Mouse (Mus musculus) embryonic facial prominence, embryonic 15.5 days (tissue): ENCODE data around the gene Naga. TPM values are rescaled to one million over a fixed set of nuclear protein-coding genes. Genes with fewer than 3 reads are reported as not detected.

ENCODE experiments used
- ATAC-seq: fragments of 200-750 bp; cut with Nextera tagmentation; 2 replicates; pipeline ENCODE4 v1.8.0; 2017; ENCODE audit warnings: low read depth, moderate TSS enrichment; ENCODE audit not compliant: insufficient number of reproducible peaks, low FRiP score, low TSS enrichment
- H3K27ac ChIP-seq: fragments of 300-500 bp; sonication (generic); replicated peaks from 2 replicates; pipeline ENCODE4 v1.5.1; 2015; ENCODE audit warnings: mild to moderate bottlenecking, inconsistent platforms
- H3K27me3 ChIP-seq: fragments of 300-500 bp; sonication (generic); 2 replicates; pipeline ENCODE4 v1.6.1; 2015; ENCODE audit warnings: inconsistent platforms
- H3K36me3 ChIP-seq: fragments of 300-500 bp; sonication (generic); 2 replicates; pipeline ENCODE4 v1.6.1; 2015; ENCODE audit warnings: mild to moderate bottlenecking, inconsistent platforms
- H3K4me1 ChIP-seq: fragments of 300-500 bp; sonication (generic); 2 replicates; pipeline ENCODE4 v1.6.1; 2015; ENCODE audit warnings: inconsistent platforms
- H3K4me2 ChIP-seq: fragments of 300-500 bp; sonication (generic); replicated peaks from 2 replicates; pipeline ENCODE4 v1.6.1; 2015; ENCODE audit warnings: mild to moderate bottlenecking, inconsistent platforms
- H3K4me3 ChIP-seq: fragments of 300-500 bp; sonication (generic); replicated peaks from 2 replicates; pipeline ENCODE4 v1.5.1; 2015; ENCODE audit warnings: mild to moderate bottlenecking, inconsistent platforms
- H3K9ac ChIP-seq: fragments of 300-500 bp; sonication (generic); 2 replicates; pipeline ENCODE4 v1.6.1; 2015; ENCODE audit warnings: inconsistent platforms
- H3K9me3 ChIP-seq: fragments of 300-500 bp; sonication (generic); replicated peaks from 2 replicates; pipeline ENCODE4 v1.6.1; 2016; ENCODE audit warnings: inconsistent platforms
- WGBS: fragments of 180-500 bp; shearing (Covaris S2); methylation state at CpG from one replicate; pipeline ENCODE4 v1.1.7; 2015; 5-methylcytosine and 5-hydroxymethylcytosine counted together
- polyA plus RNA-seq: library from polyadenylated mRNA; unstranded; fragments of >200 nt; fragmentation: Nextera tagmentation; extraction: Ambion mirVana; gene quantifications from 2 replicates; pipeline ENCODE4 v1.2.1, GENCODE M21; 2015

The Naga gene
- 64.8 and 65.9 TPM in 2 replicates for polyA plus RNA-seq

GRCm38 (mm10) chr15:82338593-82339112, at the start of gene Naga, which contains the start of the genes Pheta2 and Smdt1:
Gene Naga, minus strand, starts transcription at chr15:82338925.
Gene Pheta2, plus strand, starts transcription at chr15:82338942.
Gene Smdt1, plus strand, starts transcription at chr15:82338959.
- peak within 1 kb of the TSS; percentile 85 for H3K27ac ChIP-seq
- under 1% methylated on average over 41 of the region's 41 CpGs for WGBS

GRCm38 (mm10) chr15:82385729-82386128, 47.0 kb upstream of the Naga start:
- ATAC-seq, result no peak

More at GRCm38 (mm10) chr15:82338593-82339112, at the start of gene Naga, which contains the start of the genes Pheta2 and Smdt1:
- Histone ChIP-seq H3K9me3 (no peaks in the 10 kb centered on the region), H3K4me2 (peak within 1 kb of the TSS; percentile 70), H3K4me1 (peaks cover 47% of the 10 kb centered on the region), H3K27me3 (no peaks in the 10 kb centered on the region), H3K9ac (peak within 1 kb of the TSS; percentile 54), H3K4me3 (peak within 1 kb of the TSS; percentile 70), H3K36me3 (peaks cover 33% of the 10 kb centered on the region)
- peak; percentile 86 for ATAC-seq

GRCm38 (mm10) chr15:82382441-82382840, 43.7 kb upstream of the Naga start:
- Histone ChIP-seq H3K27ac (no peak overlapping the region), H3K27me3 (no peaks in the 10 kb centered on the region), H3K36me3 (no peaks in the 10 kb centered on the region), H3K4me1 (peaks cover 21% of the 10 kb centered on the region), H3K4me2 (no peak overlapping the region), H3K9me3 (no peaks in the 10 kb centered on the region), H3K9ac (no peak overlapping the region), H3K4me3 (no peak overlapping the region)
- WGBS, result 85% methylated on average over 2 of the region's 2 CpGs
- no peak for ATAC-seq

More at GRCm38 (mm10) chr15:82385729-82386128, 47.0 kb upstream of the Naga start:
- Histone ChIP-seq H3K4me3 (no peak overlapping the region), H3K27me3 (no peaks in the 10 kb centered on the region), H3K4me1 (0 out of 2 replicates have a peak, but pooled peaks cover 5% of the 10 kb centered on the region), H3K9me3 (no peaks in the 10 kb centered on the region), H3K9ac (no peak overlapping the region), H3K36me3 (no peaks in the 10 kb centered on the region), H3K4me2 (no peak overlapping the region), H3K27ac (no peak overlapping the region)
- 93% methylated on average over 2 of the region's 2 CpGs for WGBS

- ATAC-seq, result no peak
- no peak overlapping the region for H3K9ac ChIP-seq
- H3K27ac ChIP-seq, result no peak overlapping the region
- WGBS, result 33% methylated on average over 7 of the region's 7 CpGs
- peaks cover 32% of the 10 kb centered on the region for H3K4me1 ChIP-seq
- H3K27me3 ChIP-seq, result no peaks in the 10 kb centered on the region
- peak overlapping the region; percentile 80 for H3K4me2 ChIP-seq
- H3K4me3 ChIP-seq, result peak overlapping the region; percentile 57
- H3K9me3 ChIP-seq, result no peaks in the 10 kb centered on the region
- H3K36me3 ChIP-seq, result no peaks in the 10 kb centered on the region
Measured at GRCm38 (mm10) chr15:82380714-82381062, 42.0 kb upstream of the Naga start.

- Histone ChIP-seq H3K4me1 (peaks cover 32% of the 10 kb centered on the region), H3K27me3 (no peaks in the 10 kb centered on the region), H3K27ac (peak within 1 kb of the TSS; percentile 89), H3K36me3 (no peaks in the 10 kb centered on the region), H3K4me3 (peak within 1 kb of the TSS; percentile 57), H3K9me3 (no peaks in the 10 kb centered on the region), H3K9ac (peak within 1 kb of the TSS; percentile 50), H3K4me2 (peak within 1 kb of the TSS; percentile 80)
- ATAC-seq, result peak; percentile 84
- WGBS, result under 1% methylated on average over 19 of the region's 24 CpGs
Measured at GRCm38 (mm10) chr15:82379871-82380713, 41.4 kb upstream of the Naga start, which contains the start of gene Cyp2d22. Gene Cyp2d22, minus strand, starts transcription at chr15:82380260.

GRCm38 (mm10) chr15:82379511-82379870, 40.8 kb upstream of the Naga start:
- H3K4me3 ChIP-seq, result peak overlapping the region; percentile 57
- no peak for ATAC-seq
- H3K9me3 ChIP-seq, result no peaks in the 10 kb centered on the region
- peak overlapping the region; percentile 50 for H3K9ac ChIP-seq
- H3K27ac ChIP-seq, result peak overlapping the region; percentile 89
- H3K27me3 ChIP-seq, result no peaks in the 10 kb centered on the region
- H3K4me2 ChIP-seq, result peak overlapping the region; percentile 80
- H3K4me1 ChIP-seq, result peaks cover 32% of the 10 kb centered on the region
- 26% methylated on average over 7 of the region's 7 CpGs for WGBS
- no peaks in the 10 kb centered on the region for H3K36me3 ChIP-seq

- no peaks in the 10 kb centered on the region for H3K36me3 ChIP-seq
- H3K4me2 ChIP-seq, result peak overlapping the region; percentile 80; the same call in 1 of the 2 replicates
- H3K9ac ChIP-seq, result no peak overlapping the region
- H3K9me3 ChIP-seq, result no peaks in the 10 kb centered on the region
- WGBS, result 38% methylated on average over 15 of the region's 15 CpGs
- no peak overlapping the region for H3K4me3 ChIP-seq
- ATAC-seq, result no peak
- H3K27ac ChIP-seq, result 0 out of 2 replicates have a peak overlapping the region, but pooled peaks have one; percentile 39
- H3K27me3 ChIP-seq, result no peaks in the 10 kb centered on the region
- peaks cover 32% of the 10 kb centered on the region for H3K4me1 ChIP-seq
Measured at GRCm38 (mm10) chr15:82378261-82379180, 39.8 kb upstream of the Naga start.

- Histone ChIP-seq H3K9me3 (no peaks in the 10 kb centered on the region), H3K9ac (no peak overlapping the region), H3K36me3 (no peaks in the 10 kb centered on the region), H3K27ac (no peak overlapping the region), H3K4me3 (no peak overlapping the region), H3K4me2 (no peak overlapping the region), H3K27me3 (no peaks in the 10 kb centered on the region), H3K4me1 (peaks cover 32% of the 10 kb centered on the region)
- WGBS, result 79% methylated on average over 5 of the region's 5 CpGs
- no peak for ATAC-seq
Measured at GRCm38 (mm10) chr15:82377701-82378100, 39.0 kb upstream of the Naga start.

- peaks cover 32% of the 10 kb centered on the region for H3K4me1 ChIP-seq
- no peak overlapping the region for H3K4me2 ChIP-seq
- no peaks in the 10 kb centered on the region for H3K9me3 ChIP-seq
- no peaks in the 10 kb centered on the region for H3K36me3 ChIP-seq
- H3K9ac ChIP-seq, result no peak overlapping the region
- H3K27ac ChIP-seq, result peak overlapping the region; percentile 71; the same call in 1 of the 2 replicates
- WGBS, result 48% methylated on average over 17 of the region's 17 CpGs
- H3K4me3 ChIP-seq, result no peak overlapping the region
- no peaks in the 10 kb centered on the region for H3K27me3 ChIP-seq
- 0 out of 2 replicates have a peak, but pooled peaks have one; percentile 10 for ATAC-seq
Measured at GRCm38 (mm10) chr15:82376393-82377138, 37.8 kb upstream of the Naga start.

- WGBS, result 85% methylated on average over 9 of the region's 9 CpGs
- H3K27ac ChIP-seq, result no peak overlapping the region
Measured at GRCm38 (mm10) chr15:82375855-82376254, 37.1 kb upstream of the Naga start.

More at GRCm38 (mm10) chr15:82375855-82376254, 37.1 kb upstream of the Naga start:
- no peak overlapping the region for H3K9ac ChIP-seq
- H3K9me3 ChIP-seq, result no peaks in the 10 kb centered on the region
- no peak overlapping the region for H3K4me3 ChIP-seq
- no peaks in the 10 kb centered on the region for H3K27me3 ChIP-seq
- no peak for ATAC-seq
- no peaks in the 10 kb centered on the region for H3K36me3 ChIP-seq
- peaks cover 28% of the 10 kb centered on the region for H3K4me1 ChIP-seq
- H3K4me2 ChIP-seq, result no peak overlapping the region
